Mouse (Mus musculus) E14TG2a.4 (cell line): ENCODE measurements around the gene Ptprt.

ENCODE experiments used
- H3K27me3 ChIP-seq: 2 replicates; pipeline ENCODE4 v1.6.1; 2014; ENCODE audit warnings: low read length, control low read depth; ENCODE audit not compliant: insufficient read depth
- H3K36me3 ChIP-seq: 2 replicates; pipeline ENCODE4 v1.6.1; 2014; ENCODE audit warnings: low read length, control low read depth; ENCODE audit not compliant: insufficient read depth
- H3K4me1 ChIP-seq: replicated peaks from 2 replicates; pipeline ENCODE4 v1.6.1; 2014; ENCODE audit warnings: low read depth, low read length, control low read depth
- H3K4me3 ChIP-seq: replicated peaks from 2 replicates; pipeline ENCODE4 v1.5.1; 2014; ENCODE audit warnings: mild to moderate bottlenecking, low read length
- H3K9me3 ChIP-seq: 2 replicates; pipeline ENCODE4 v1.6.1; 2014; ENCODE audit warnings: low read length, control low read depth
- CTCF ChIP-seq: conservative IDR thresholded peaks from 2 replicates; pipeline ENCODE4 v1.5.1; 2014; ENCODE audit warnings: low read length
- NANOG ChIP-seq: IDR thresholded peaks from 2 replicates; pipeline ENCODE4 v1.6.1; 2014; ENCODE audit warnings: borderline replicate concordance, low read length, mixed read lengths
- POU5F1 ChIP-seq: IDR thresholded peaks from 2 replicates; pipeline ENCODE4 v1.6.1; 2014; ENCODE audit warnings: low read length, borderline replicate concordance

Gene Ptprt

GRCm38 (mm10) chr2:161661912-161662311 is 999.0 kb downstream of the Ptprt start:
- no peaks in the 10 kb centered on the region for H3K9me3 ChIP-seq
- H3K36me3 ChIP-seq = no peaks in the 10 kb centered on the region
- no peak overlapping the region for H3K4me3 ChIP-seq
- H3K4me1 ChIP-seq = no peaks in the 10 kb centered on the region
- no peaks in the 10 kb centered on the region for H3K27me3 ChIP-seq
- TF ChIP-seq CTCF (no peak), POU5F1 (no peak), NANOG (no peak)

GRCm38 (mm10) chr2:161660827-161661226 is 1000.1 kb downstream of the Ptprt start:
- no peak overlapping the region for H3K4me3 ChIP-seq
- TF ChIP-seq POU5F1 = no peak
- no peak for TF ChIP-seq NANOG
- TF ChIP-seq CTCF = no peak
- no peaks in the 10 kb centered on the region for H3K4me1 ChIP-seq

GRCm38 (mm10) chr2:161657046-161657445 is 1003.9 kb downstream of the Ptprt start:
- no peaks in the 10 kb centered on the region for H3K27me3 ChIP-seq
- no peaks in the 10 kb centered on the region for H3K4me1 ChIP-seq
- H3K36me3 ChIP-seq = no peaks in the 10 kb centered on the region
- TF ChIP-seq CTCF = no peak
- TF ChIP-seq NANOG = no peak
- TF ChIP-seq POU5F1 = no peak
- no peaks in the 10 kb centered on the region for H3K9me3 ChIP-seq
- H3K4me3 ChIP-seq = no peak overlapping the region

More at GRCm38 (mm10) chr2:161660827-161661226, 1000.1 kb downstream of the Ptprt start:
- Histone ChIP-seq H3K27me3 (no peaks in the 10 kb centered on the region), H3K36me3 (no peaks in the 10 kb centered on the region), H3K9me3 (no peaks in the 10 kb centered on the region)

GRCm38 (mm10) chr2:161656632-161657031 is 1004.3 kb downstream of the Ptprt start:
- Histone ChIP-seq H3K36me3 (no peaks in the 10 kb centered on the region), H3K9me3 (no peaks in the 10 kb centered on the region), H3K27me3 (no peaks in the 10 kb centered on the region), H3K4me1 (no peaks in the 10 kb centered on the region), H3K4me3 (no peak overlapping the region)
- TF ChIP-seq POU5F1 = no peak
- TF ChIP-seq CTCF = no peak
- no peak for TF ChIP-seq NANOG

GRCm38 (mm10) chr2:161640805-161641204 is 1020.1 kb downstream of the Ptprt start:
- no peaks in the 10 kb centered on the region for H3K9me3 ChIP-seq
- H3K36me3 ChIP-seq = no peaks in the 10 kb centered on the region
- no peak overlapping the region for H3K4me3 ChIP-seq
- no peaks in the 10 kb centered on the region for H3K27me3 ChIP-seq
- H3K4me1 ChIP-seq = no peaks in the 10 kb centered on the region
- TF ChIP-seq NANOG = no peak
- no peak for TF ChIP-seq POU5F1
- no peak for TF ChIP-seq CTCF

GRCm38 (mm10) chr2:161634084-161634483 is 1026.9 kb downstream of the Ptprt start:
- no peaks in the 10 kb centered on the region for H3K36me3 ChIP-seq
- TF ChIP-seq POU5F1 = no peak
- TF ChIP-seq NANOG = no peak
- TF ChIP-seq CTCF = no peak
- H3K9me3 ChIP-seq = no peaks in the 10 kb centered on the region; the same call in 1 of the 2 replicates
- no peak overlapping the region for H3K4me3 ChIP-seq
- peaks cover 5% of the 10 kb centered on the region; the same call in 1 of the 2 replicates for H3K27me3 ChIP-seq
- H3K4me1 ChIP-seq = peaks cover 9% of the 10 kb centered on the region

- Histone ChIP-seq H3K4me1 (peaks cover 9% of the 10 kb centered on the region), H3K4me3 (no peak overlapping the region), H3K27me3 (no peaks in the 10 kb centered on the region), H3K9me3 (no peaks in the 10 kb centered on the region), H3K36me3 (no peaks in the 10 kb centered on the region)
- TF ChIP-seq POU5F1 = no peak
- no peak for TF ChIP-seq CTCF
- no peak for TF ChIP-seq NANOG
Observed at GRCm38 (mm10) chr2:161625896-161626295, 1035.1 kb downstream of the Ptprt start.

- 0 out of 2 replicates have a peak, but pooled peaks cover under 1% of the 10 kb centered on the region for H3K9me3 ChIP-seq
- H3K36me3 ChIP-seq = no peaks in the 10 kb centered on the region
- TF ChIP-seq POU5F1 (no peak), NANOG (no peak), CTCF (no peak)
- H3K27me3 ChIP-seq = no peaks in the 10 kb centered on the region
- H3K4me3 ChIP-seq = no peak overlapping the region
- H3K4me1 ChIP-seq = no peaks in the 10 kb centered on the region
Observed at GRCm38 (mm10) chr2:161608401-161608800, 1052.5 kb downstream of the Ptprt start.

GRCm38 (mm10) chr2:161607372-161607771 is 1053.6 kb downstream of the Ptprt start:
- Histone ChIP-seq H3K27me3 (no peaks in the 10 kb centered on the region), H3K4me1 (no peaks in the 10 kb centered on the region), H3K9me3 (no peaks in the 10 kb centered on the region), H3K4me3 (no peak overlapping the region), H3K36me3 (no peaks in the 10 kb centered on the region)
- TF ChIP-seq NANOG = no peak
- TF ChIP-seq POU5F1 = no peak
- TF ChIP-seq CTCF = no peak

- Histone ChIP-seq H3K4me1 (peaks cover 5% of the 10 kb centered on the region), H3K27me3 (no peaks in the 10 kb centered on the region), H3K4me3 (no peak overlapping the region), H3K9me3 (no peaks in the 10 kb centered on the region), H3K36me3 (no peaks in the 10 kb centered on the region)
- TF ChIP-seq CTCF (no peak), NANOG (no peak), POU5F1 (no peak)
Observed at GRCm38 (mm10) chr2:161600206-161600808, 1060.6 kb downstream of the Ptprt start.
